17 mouse cellular contexts compared by ENCODE assay signal in the genomic region with DNA sequence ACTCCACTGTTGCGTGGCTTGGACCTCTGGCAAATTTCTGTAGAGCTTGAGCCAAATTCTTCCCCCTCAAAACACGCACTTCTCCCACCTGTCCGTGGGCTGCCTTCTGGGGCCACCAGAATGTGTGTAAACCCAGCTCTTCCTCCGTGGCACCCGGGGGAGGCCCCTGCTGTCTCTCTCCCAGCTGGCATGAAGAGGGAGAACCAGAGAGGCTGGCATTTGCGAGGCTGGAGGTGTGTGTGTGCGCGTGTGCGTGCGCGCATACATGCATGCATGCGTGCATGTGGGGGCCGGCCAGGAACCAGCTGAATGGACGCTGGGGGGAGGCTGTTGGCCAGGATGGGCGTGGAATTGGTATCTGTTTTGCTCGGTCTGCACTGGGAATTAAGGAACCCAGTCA. TPM values are rescaled to one million over a fixed set of nuclear protein-coding genes. Genes with fewer than 3 reads are reported as not detected.
DNase-seq lines count a peak whose midpoint lies in the region; ATAC-seq lines count a peak whose summit lies in the region.
"Had no signal": no experiment of that assay in that cellular context is flagged by ENCODE, and none has a peak within 500 bp of the region (broad histone marks: within the 10 kb centered on the region; RNA-seq: fewer than 3 reads in every experiment).

No protein-coding gene starts in this region.

- no peak overlapping the region for H3K4me2 ChIP-seq in forebrain, embryonic 15.5 days (replicated peaks)
- no peak overlapping the region for H3K4me2 ChIP-seq in forebrain, embryonic 11.5 days (ENCODE audit: low read depth, low read length, severe bottlenecking)
- H3K4me2 ChIP-seq: heart, embryonic 13.5 days; kidney, embryonic 15.5 days had no signal

- H3K9ac ChIP-seq in forebrain, embryonic 15.5 days (replicated peaks): no peak overlapping the region
- no peak overlapping the region for H3K9ac ChIP-seq in forebrain, embryonic 11.5 days (ENCODE audit: low read length)
- H3K9ac ChIP-seq: heart, embryonic 13.5 days; kidney, embryonic 15.5 days; liver, postnatal 0 days had no signal

- H3K9me3 ChIP-seq in forebrain, embryonic 15.5 days: no peaks in the 10 kb centered on the region
- H3K9me3 ChIP-seq in forebrain, embryonic 11.5 days (ENCODE audit: control insufficient read depth, low read length): no peaks in the 10 kb centered on the region
- H3K9me3 ChIP-seq: heart, embryonic 13.5 days; kidney, embryonic 15.5 days; midbrain, embryonic 10.5 days had no signal

- ATAC-seq in forebrain, embryonic 15.5 days (replicated peaks): no peak
- no peak for ATAC-seq in forebrain, embryonic 11.5 days (replicated peaks; ENCODE audit: low FRiP score)
- ATAC-seq: liver, postnatal 0 days had no signal

- no peak overlapping the region for H3K4me3 ChIP-seq in forebrain, embryonic 15.5 days
- H3K4me3 ChIP-seq in forebrain, embryonic 11.5 days (ENCODE audit: low read depth, low read length): no peak overlapping the region
- H3K4me3 ChIP-seq: heart, embryonic 13.5 days; kidney, embryonic 15.5 days; left cerebral cortex, adult 2 months; midbrain, embryonic 10.5 days had no signal

- no peaks in the 10 kb centered on the region for H3K36me3 ChIP-seq in forebrain, embryonic 15.5 days
- no peaks in the 10 kb centered on the region for H3K36me3 ChIP-seq in forebrain, embryonic 11.5 days (ENCODE audit: control insufficient read depth, insufficient read depth, low read length)
- H3K36me3 ChIP-seq: G1E; heart, embryonic 13.5 days; kidney, embryonic 15.5 days; midbrain, embryonic 10.5 days had no signal

- 0 out of 2 replicates have a peak overlapping the region, but pooled peaks have one; percentile 3 for H3K27ac ChIP-seq in forebrain, embryonic 15.5 days (replicated peaks)
- H3K27ac ChIP-seq in forebrain, embryonic 11.5 days (ENCODE audit: low read depth, low read length): no peak overlapping the region
- H3K27ac ChIP-seq: heart, embryonic 13.5 days; kidney, embryonic 15.5 days; left cerebral cortex, adult 2 months; midbrain, embryonic 10.5 days had no signal

- no peak for DNase-seq in forebrain, embryonic 11.5 days (ENCODE audit: low spot score)
- DNase-seq in left cerebral cortex, adult 18-20 months (ENCODE audit: low spot score in 2 of 2): peak; percentile 70 to 85
- DNase-seq in left cerebral cortex, postnatal 4 days: no peak
- DNase-seq in left cerebral cortex, postnatal 36 days (ENCODE audit: low spot score in 2 of 2): peak; percentile 76 to 84
- peak; percentile 71 to 73 for DNase-seq in right cerebral cortex, postnatal 36 days (ENCODE audit: low spot score in 2 of 2)
- no peak for DNase-seq in gastrocnemius, postnatal 36 days
- DNase-seq: adrenal gland, adult 8-10 months; embryo, embryonic 11 days; heart, postnatal 4 days; liver, postnatal 0 days; thymus, adult 18-20 months had no signal

- 0 out of 2 replicates have a peak, but pooled peaks cover 8% of the 10 kb centered on the region for H3K27me3 ChIP-seq in forebrain, embryonic 15.5 days
- H3K27me3 ChIP-seq in forebrain, embryonic 11.5 days (ENCODE audit: control insufficient read depth, insufficient read depth, low read length): peaks cover 38% of the 10 kb centered on the region

- WGBS in forebrain, embryonic 15.5 days: 70% methylated on average over 16 of the region's 16 CpGs
- WGBS in forebrain, embryonic 11.5 days: 91% methylated on average over 16 of the region's 16 CpGs

- H3K4me1 ChIP-seq in forebrain, embryonic 15.5 days: peaks cover 91% of the 10 kb centered on the region
- peaks cover 20% of the 10 kb centered on the region for H3K4me1 ChIP-seq in forebrain, embryonic 11.5 days (replicated peaks; ENCODE audit: control insufficient read depth, insufficient read depth, low read length)

- intact Hi-C loops in left cerebral cortex, postnatal 4 days (cut with DNase I): no loop called here
- intact Hi-C loops in left cerebral cortex, postnatal 36 days (cut with DNase I): loop anchor here (5.0 kb wide), 1 partner anchor 509 kb away; a partner anchor contains a TSS
- intact Hi-C loops in gastrocnemius, postnatal 36 days (cut with DNase I): no loop called here

RNA-seq across cellular contexts. Expression of a gene that starts 4.7 kb away (rescaled TPM):
- 31.1 and 32.4 TPM in 2 replicates for polyA plus RNA-seq in forebrain, embryonic 15.5 days (2015; fragmentation: Nextera tagmentation; extraction: Ambion mirVana)
- polyA plus RNA-seq in forebrain, embryonic 11.5 days (2014; fragmentation: Nextera tagmentation; extraction: Ambion mirVana): 8.1 and 10.4 TPM in 2 replicates
- total RNA-seq in left cerebral cortex, adult 18-20 months (2021): 100 to 1,000 TPM; 549 to 568 TPM
- total RNA-seq in left cerebral cortex, postnatal 4 days (2021): 100 to 1,000 TPM; 695 to 758 TPM
- 100 to 1,000 TPM; 635 to 658 TPM for total RNA-seq in left cerebral cortex, postnatal 36 days (2021)
- 1 to 10 TPM; 1.4 to 1.7 TPM for total RNA-seq in gastrocnemius, postnatal 36 days (2021)

RNA-seq across cellular contexts. Expression of a gene that starts 24.1 kb away (rescaled TPM):
- 34.6 and 41.3 TPM in 2 replicates for polyA plus RNA-seq in forebrain, embryonic 15.5 days (2015; fragmentation: Nextera tagmentation; extraction: Ambion mirVana)
- polyA plus RNA-seq in forebrain, embryonic 11.5 days (2014; fragmentation: Nextera tagmentation; extraction: Ambion mirVana): 9.5 and 12.9 TPM in 2 replicates
- total RNA-seq in left cerebral cortex, adult 18-20 months (2021): 10 to 100 TPM; 68.2 to 84.7 TPM
- total RNA-seq in left cerebral cortex, postnatal 4 days (2021): 100 to 1,000 TPM; 225 to 228 TPM
- 10 to 100 TPM; 47.5 to 72.6 TPM for total RNA-seq in left cerebral cortex, postnatal 36 days (2021)
- total RNA-seq in gastrocnemius, postnatal 36 days (2021): 10 to 100 TPM; 11.6 to 25.4 TPM

RNA-seq across cellular contexts. Expression of a gene that starts 39.0 kb away (rescaled TPM):
- 3.4 and 3.5 TPM in 2 replicates for polyA plus RNA-seq in forebrain, embryonic 15.5 days (2015; fragmentation: Nextera tagmentation; extraction: Ambion mirVana)
- polyA plus RNA-seq in forebrain, embryonic 11.5 days (2014; fragmentation: Nextera tagmentation; extraction: Ambion mirVana): 1.2 TPM in 2 replicates
- total RNA-seq in left cerebral cortex, adult 18-20 months (2021): 10 to 100 TPM; 32.6 to 37.9 TPM
- 1 to 10 TPM; 6.2 to 8.2 TPM for total RNA-seq in left cerebral cortex, postnatal 4 days (2021)
- total RNA-seq in left cerebral cortex, postnatal 36 days (2021): 10 to 100 TPM; 29.2 to 33.3 TPM
- 1,000 to 10,000 TPM; 7,725 to 8,373 TPM for total RNA-seq in gastrocnemius, postnatal 36 days (2021)

RNA-seq across cellular contexts. Expression of a gene that starts 59.8 kb away (rescaled TPM):
- polyA plus RNA-seq in forebrain, embryonic 15.5 days (2015; fragmentation: Nextera tagmentation; extraction: Ambion mirVana): 119 and 134 TPM in 2 replicates
- 275 and 283 TPM in 2 replicates for polyA plus RNA-seq in forebrain, embryonic 11.5 days (2014; fragmentation: Nextera tagmentation; extraction: Ambion mirVana)
- 100 to 1,000 TPM; 188 to 211 TPM for total RNA-seq in left cerebral cortex, adult 18-20 months (2021)
- total RNA-seq in left cerebral cortex, postnatal 4 days (2021): 100 to 1,000 TPM; 231 to 244 TPM
- 100 to 1,000 TPM; 158 to 227 TPM for total RNA-seq in left cerebral cortex, postnatal 36 days (2021)
- 10 to 100 TPM; 75.8 to 84.5 TPM for total RNA-seq in gastrocnemius, postnatal 36 days (2021)

Comparison
In these comparisons a context has a peak if more than half of its experiments do, and no peak if none do; other contexts are left out.
1. DNase-seq: peak in left cerebral cortex, adult 18-20 months (2 of 2), left cerebral cortex, postnatal 36 days (2 of 2) and right cerebral cortex, postnatal 36 days (2 of 2); none in forebrain, embryonic 11.5 days (single experiment), left cerebral cortex, postnatal 4 days (single experiment) and gastrocnemius, postnatal 36 days (0 of 2).
2. RNA of a gene that starts 4.7 kb away (total RNA-seq): 695 to 758 TPM in left cerebral cortex, postnatal 4 days, 635 to 658 TPM in left cerebral cortex, postnatal 36 days and 549 to 568 TPM in left cerebral cortex, adult 18-20 months; 1.4 to 1.7 TPM in gastrocnemius, postnatal 36 days; every median in the first group is over 100 times any median in the second.
3. RNA of a gene that starts 39.0 kb away (total RNA-seq): 7,725 to 8,373 TPM in gastrocnemius, postnatal 36 days; 32.6 to 37.9 TPM in left cerebral cortex, adult 18-20 months, 29.2 to 33.3 TPM in left cerebral cortex, postnatal 36 days and 6.2 to 8.2 TPM in left cerebral cortex, postnatal 4 days; every median in the first group is over 100 times any median in the second.